Mouse (Mus musculus): Measurements from ENCODE around the gene Scd2. TPM values are rescaled to one million over a fixed set of nuclear protein-coding genes. Genes with fewer than 3 reads are reported as not detected.
A peak's percentile ranks its signal among the peaks of the same experiment; 100 is the strongest.
"Not testable (repeated sequence)": the region's sequence is repeated elsewhere in the genome, so short reads cannot be mapped to it uniquely, and the experiment has no call there.

The Scd2 gene
- 124 and 130 TPM in 2 replicates for polyA plus RNA-seq (2015; fragmentation: Nextera tagmentation; extraction: Ambion mirVana)

- peak; percentile 11; the same call in 1 of the 2 replicates for ATAC-seq (ENCODE audit: extremely low read depth, insufficient number of reproducible peaks, low FRiP score, low TSS enrichment)
- H3K4me1 ChIP-seq = peaks cover 67% of the 10 kb centered on the region
- H3K27me3 ChIP-seq (replicated peaks) = no peaks in the 10 kb centered on the region
- H3K4me2 ChIP-seq = peak within 1 kb of the TSS; percentile 92
- 3% methylated on average over 21 of the region's 21 CpGs for WGBS
- H3K9ac ChIP-seq = peak within 1 kb of the TSS; percentile 97
- no peaks in the 10 kb centered on the region for H3K9me3 ChIP-seq
- H3K4me3 ChIP-seq = peak within 1 kb of the TSS; percentile 89
- H3K27ac ChIP-seq (replicated peaks) = peak within 1 kb of the TSS; percentile 99
- peaks cover 32% of the 10 kb centered on the region for H3K36me3 ChIP-seq
These were observed at the start of gene Scd2 for GRCm38 (mm10) chr19:44292941-44293768. Gene Scd2, plus strand, starts transcription at chr19:44293674.

- Histone ChIP-seq H3K27ac (replicated peaks) (no peak overlapping the region), H3K4me1 (peaks cover 30% of the 10 kb centered on the region), H3K9me3 (no peaks in the 10 kb centered on the region), H3K27me3 (replicated peaks) (no peaks in the 10 kb centered on the region), H3K4me3 (peak overlapping the region; percentile 23), H3K4me2 (peak overlapping the region; percentile 93), H3K36me3 (no peaks in the 10 kb centered on the region), H3K9ac (no peak overlapping the region)
- 3% methylated on average over 5 of the region's 5 CpGs for WGBS
- no peak for ATAC-seq (ENCODE audit: extremely low read depth, insufficient number of reproducible peaks, low FRiP score, low TSS enrichment)
These were observed 47.7 kb upstream of the Scd2 start for GRCm38 (mm10) chr19:44245761-44246171.

GRCm38 (mm10) chr19:44246341-44246911 is 47.0 kb upstream of the Scd2 start:
- H3K9me3 ChIP-seq = no peaks in the 10 kb centered on the region
- H3K4me1 ChIP-seq = peaks cover 30% of the 10 kb centered on the region
- H3K27me3 ChIP-seq (replicated peaks) = no peaks in the 10 kb centered on the region
- H3K36me3 ChIP-seq = no peaks in the 10 kb centered on the region
- ATAC-seq (ENCODE audit: extremely low read depth, insufficient number of reproducible peaks, low FRiP score, low TSS enrichment) = no peak
- peak overlapping the region; percentile 23 for H3K4me3 ChIP-seq
- H3K27ac ChIP-seq (replicated peaks) = 0 out of 2 replicates have a peak overlapping the region, but pooled peaks have one; percentile 36
- H3K4me2 ChIP-seq = peak overlapping the region; percentile 93
- H3K9ac ChIP-seq = peak overlapping the region; percentile 83; the same call in 1 of the 2 replicates
- WGBS = 26% methylated on average over 11 of the region's 11 CpGs

GRCm38 (mm10) chr19:44247281-44248080 is 46.0 kb upstream of the Scd2 start:
- Histone ChIP-seq H3K4me3 (peak overlapping the region; percentile 59), H3K27me3 (replicated peaks) (no peaks in the 10 kb centered on the region), H3K27ac (replicated peaks) (peak overlapping the region; percentile 91), H3K9me3 (no peaks in the 10 kb centered on the region), H3K4me1 (peaks cover 30% of the 10 kb centered on the region), H3K4me2 (peak overlapping the region; percentile 93), H3K36me3 (no peaks in the 10 kb centered on the region), H3K9ac (peak overlapping the region; percentile 83)
- WGBS = 1% methylated on average over 25 of the region's 25 CpGs
- no peak; the same call in 1 of the 2 replicates for ATAC-seq (ENCODE audit: extremely low read depth, insufficient number of reproducible peaks, low FRiP score, low TSS enrichment)

- Histone ChIP-seq H3K4me1 (peaks cover 30% of the 10 kb centered on the region), H3K4me2 (peak overlapping the region; percentile 93), H3K27me3 (replicated peaks) (no peaks in the 10 kb centered on the region), H3K9ac (peak overlapping the region; percentile 83), H3K4me3 (peak overlapping the region; percentile 59), H3K27ac (replicated peaks) (peak overlapping the region; percentile 91), H3K36me3 (no peaks in the 10 kb centered on the region), H3K9me3 (no peaks in the 10 kb centered on the region)
- 2% methylated on average over 36 of the region's 36 CpGs for WGBS
- ATAC-seq (ENCODE audit: extremely low read depth, insufficient number of reproducible peaks, low FRiP score, low TSS enrichment) = peak; percentile 95
These were observed 45.2 kb upstream of the Scd2 start for GRCm38 (mm10) chr19:44248081-44248853.

- no peaks in the 10 kb centered on the region for H3K9me3 ChIP-seq
- H3K9ac ChIP-seq = 0 out of 2 replicates have a peak overlapping the region, but pooled peaks have one; percentile 50
- 72% methylated on average over 11 of the region's 11 CpGs for WGBS
- no peak for ATAC-seq (ENCODE audit: extremely low read depth, insufficient number of reproducible peaks, low FRiP score, low TSS enrichment)
- H3K36me3 ChIP-seq = no peaks in the 10 kb centered on the region
- H3K27ac ChIP-seq (replicated peaks) = peak overlapping the region; percentile 91
- peak overlapping the region; percentile 93 for H3K4me2 ChIP-seq
- no peaks in the 10 kb centered on the region for H3K27me3 ChIP-seq (replicated peaks)
- H3K4me3 ChIP-seq = peak overlapping the region; percentile 59; the same call in 1 of the 2 replicates
- peaks cover 30% of the 10 kb centered on the region for H3K4me1 ChIP-seq
These were observed 44.6 kb upstream of the Scd2 start for GRCm38 (mm10) chr19:44248854-44249351.

- H3K27me3 ChIP-seq (replicated peaks); ATAC-seq (ENCODE audit: extremely low read depth, insufficient number of reproducible peaks, low FRiP score, low TSS enrichment); H3K9me3 ChIP-seq; H3K4me2 ChIP-seq; H3K4me3 ChIP-seq; H3K27ac ChIP-seq (replicated peaks); H3K9ac ChIP-seq; H3K36me3 ChIP-seq: not testable (repeated sequence)
- H3K4me1 ChIP-seq = peaks cover 33% of the 10 kb centered on the region
- WGBS = 89% methylated on average over 6 of the region's 6 CpGs
These were observed 42.3 kb upstream of the Scd2 start for GRCm38 (mm10) chr19:44251138-44251537.

- Histone ChIP-seq H3K9me3 (no peaks in the 10 kb centered on the region), H3K27ac (replicated peaks) (no peak overlapping the region), H3K4me3 (no peak overlapping the region), H3K4me2 (no peak overlapping the region), H3K27me3 (replicated peaks) (no peaks in the 10 kb centered on the region), H3K9ac (no peak overlapping the region), H3K4me1 (peaks cover 24% of the 10 kb centered on the region), H3K36me3 (no peaks in the 10 kb centered on the region)
- ATAC-seq (ENCODE audit: extremely low read depth, insufficient number of reproducible peaks, low FRiP score, low TSS enrichment) = no peak
- 55% methylated on average over 12 of the region's 12 CpGs for WGBS
These were observed 41.4 kb upstream of the Scd2 start for GRCm38 (mm10) chr19:44251936-44252558.

- not testable (repeated sequence) for H3K9ac ChIP-seq; H3K4me2 ChIP-seq; H3K27me3 ChIP-seq (replicated peaks); H3K9me3 ChIP-seq; H3K36me3 ChIP-seq; H3K27ac ChIP-seq (replicated peaks); H3K4me3 ChIP-seq; H3K4me1 ChIP-seq; ATAC-seq (ENCODE audit: extremely low read depth, insufficient number of reproducible peaks, low FRiP score, low TSS enrichment)
- WGBS = 92% methylated on average over 4 of the region's 4 CpGs
These were observed 39.4 kb upstream of the Scd2 start for GRCm38 (mm10) chr19:44254106-44254505.

- Histone ChIP-seq H3K9me3 (no peaks in the 10 kb centered on the region), H3K9ac (no peak overlapping the region), H3K36me3 (no peaks in the 10 kb centered on the region), H3K27me3 (replicated peaks) (no peaks in the 10 kb centered on the region), H3K4me2 (no peak overlapping the region), H3K27ac (replicated peaks) (no peak overlapping the region), H3K4me3 (no peak overlapping the region), H3K4me1 (peaks cover 6% of the 10 kb centered on the region; the same call in 1 of the 2 replicates)
- WGBS = 75% methylated on average over 13 of the region's 13 CpGs
- ATAC-seq (ENCODE audit: extremely low read depth, insufficient number of reproducible peaks, low FRiP score, low TSS enrichment) = no peak
These were observed 36.0 kb upstream of the Scd2 start for GRCm38 (mm10) chr19:44257377-44257966.
